Mouse (Mus musculus) kidney, postnatal 0 days (tissue): ENCODE data around the gene Raph1. TPM values are rescaled to one million over a fixed set of nuclear protein-coding genes. Genes with fewer than 3 reads are reported as not detected.

Experiments
- ATAC-seq: fragments of 200-750 bp; cut with Nextera tagmentation; replicated peaks from 2 replicates; pipeline ENCODE4 v1.8.0; 2017; ENCODE audit warnings: low read depth, moderate number of reproducible peaks, moderate TSS enrichment, moderate library complexity; ENCODE audit not compliant: low FRiP score
- DNase-seq: peaks from one replicate; pipeline ENCODE4 v3.0.0-alpha.2; 2016; ENCODE audit warnings: low spot score
- H3K27ac ChIP-seq: fragments of 300-500 bp; sonication (generic); 2 replicates; pipeline ENCODE4 v1.5.1; 2014; ENCODE audit warnings: mild to moderate bottlenecking
- H3K27me3 ChIP-seq: fragments of 300-500 bp; sonication (generic); 2 replicates; pipeline ENCODE4 v1.6.1; 2014; ENCODE audit warnings: low read length, mixed read lengths; ENCODE audit not compliant: insufficient read depth
- H3K36me3 ChIP-seq: fragments of 300-500 bp; sonication (generic); 2 replicates; pipeline ENCODE4 v1.6.1; 2014; ENCODE audit warnings: low read length, mixed read lengths; ENCODE audit not compliant: insufficient read depth
- H3K4me1 ChIP-seq: fragments of 300-500 bp; sonication (generic); replicated peaks from 2 replicates; pipeline ENCODE4 v1.6.1; 2014; ENCODE audit warnings: antibody characterized with exemption, low read length, mixed read lengths; ENCODE audit not compliant: insufficient read depth
- H3K4me2 ChIP-seq: fragments of 300-500 bp; sonication (generic); 2 replicates; pipeline ENCODE4 v1.6.1; 2014; ENCODE audit warnings: mild to moderate bottlenecking, low read length, moderate library complexity, mixed read lengths
- H3K4me3 ChIP-seq: fragments of 300-500 bp; sonication (generic); replicated peaks from 2 replicates; pipeline ENCODE4 v1.5.1; 2014; ENCODE audit warnings: low read depth, low read length
- H3K9ac ChIP-seq: fragments of 300-500 bp; sonication (generic); 2 replicates; pipeline ENCODE4 v1.6.1; 2014; ENCODE audit warnings: low read depth, low read length
- H3K9me3 ChIP-seq: fragments of 300-500 bp; sonication (generic); replicated peaks from 2 replicates; pipeline ENCODE4 v1.6.1; 2016; ENCODE audit warnings: low read length, inconsistent platforms, mixed read lengths
- CTCF ChIP-seq: IDR thresholded peaks from 2 replicates; pipeline ENCODE4 v1.5.1; 2016; ENCODE audit warnings: antibody characterized with exemption, low read depth, mild to moderate bottlenecking, moderate library complexity
- WGBS: fragments of 180-500 bp; shearing (Covaris S2); extraction: QIAGEN DNeasy Blood & Tissue Kit; methylation state at CpG from one replicate; pipeline ENCODE4 v1.1.7; 2014; 5-methylcytosine and 5-hydroxymethylcytosine counted together
- polyA plus RNA-seq: library from polyadenylated mRNA; unstranded; fragments of >200 nt; fragmentation: Nextera tagmentation; extraction: Ambion mirVana; gene quantifications from 2 replicates; pipeline ENCODE4 v1.2.1, GENCODE M21; 2015

Raph1 gene
- polyA plus RNA-seq, result 20.3 and 21.6 TPM in 2 replicates

DNA sequence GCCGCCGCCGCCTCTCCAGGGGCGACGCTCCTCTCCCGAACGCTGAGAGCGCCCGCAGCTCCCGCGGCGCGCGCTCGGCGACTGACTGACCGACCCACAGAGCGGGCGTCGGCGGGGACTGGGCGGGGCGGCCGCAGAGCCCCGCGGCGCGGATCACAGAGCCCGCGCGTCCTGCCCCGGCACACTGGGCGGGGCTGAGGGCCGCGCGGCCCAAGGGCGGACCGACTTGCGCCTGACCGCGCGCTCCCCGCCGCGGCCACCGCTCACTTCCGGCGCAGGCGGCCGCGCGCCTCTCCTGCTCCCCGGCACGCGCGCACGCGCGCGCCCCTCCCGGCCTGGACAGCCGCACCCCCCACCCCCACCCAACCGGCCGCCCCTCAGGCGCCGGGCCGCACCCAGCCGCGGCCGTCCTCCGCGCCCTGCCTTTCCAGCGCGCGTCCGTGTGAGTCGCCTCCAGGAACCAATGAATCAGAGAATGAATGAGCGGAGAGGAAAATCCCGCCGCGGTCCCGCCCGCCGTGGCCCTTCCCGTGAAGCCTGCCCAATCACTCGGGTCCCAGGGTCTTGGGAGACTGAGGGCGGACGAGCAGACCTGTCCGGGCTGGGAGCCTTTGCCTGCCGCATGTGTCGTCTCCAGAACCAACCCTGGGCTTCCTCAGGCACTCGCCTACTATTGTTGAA, at the start of gene Raph1:
Raph1 (minus strand) TSS at position 474 of the 681 bp plus-strand sequence.
- peak within 1 kb of the TSS; percentile 94 for H3K9ac ChIP-seq
- ATAC-seq (peak; percentile 97), DNase-seq (peak; percentile 92)
- no peaks in the 10 kb centered on the region for H3K27me3 ChIP-seq
- peak within 1 kb of the TSS; percentile 85 for H3K4me2 ChIP-seq
- no peak for TF ChIP-seq CTCF
- no peaks in the 10 kb centered on the region for H3K9me3 ChIP-seq
- under 1% methylated on average over 46 of the region's 92 CpGs for WGBS
- peak within 1 kb of the TSS; percentile 95 for H3K27ac ChIP-seq
- H3K4me3 ChIP-seq, result peak within 1 kb of the TSS; percentile 90
- H3K4me1 ChIP-seq, result 0 out of 2 replicates have a peak, but pooled peaks cover 3% of the 10 kb centered on the region
- 0 out of 2 replicates have a peak, but pooled peaks cover 5% of the 10 kb centered on the region for H3K36me3 ChIP-seq

DNA sequence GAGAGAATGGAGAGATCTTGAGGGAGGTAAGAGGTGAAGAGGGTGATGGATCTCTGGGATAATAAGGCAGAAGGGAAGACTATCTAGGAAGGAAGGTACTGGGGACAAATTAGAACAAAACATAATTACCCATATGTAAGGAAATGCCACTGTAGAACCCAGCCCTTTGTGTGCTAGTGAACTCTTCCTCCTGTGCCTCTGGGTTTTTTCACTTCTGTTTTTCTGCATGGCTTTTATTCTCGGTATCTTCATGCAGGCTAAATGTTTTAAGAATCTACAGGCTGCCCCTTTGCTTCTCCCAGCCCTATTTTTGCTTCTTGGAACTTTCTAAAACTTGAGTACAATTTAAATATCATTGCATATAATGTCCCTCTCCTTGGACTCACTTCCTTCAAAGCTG, 48.8 kb upstream of the Raph1 start:
- no peak for DNase-seq
- no peak overlapping the region for H3K27ac ChIP-seq
- WGBS, result 92% methylated on average over 1 of the region's 1 CpGs
- H3K4me3 ChIP-seq, result no peak overlapping the region
- no peaks in the 10 kb centered on the region for H3K4me1 ChIP-seq
- H3K9ac ChIP-seq, result no peak overlapping the region
- H3K9me3 ChIP-seq, result no peaks in the 10 kb centered on the region
- no peak for ATAC-seq
- no peak overlapping the region for H3K4me2 ChIP-seq
- TF ChIP-seq CTCF, result no peak
- H3K36me3 ChIP-seq, result no peaks in the 10 kb centered on the region
- H3K27me3 ChIP-seq, result no peaks in the 10 kb centered on the region

- H3K9ac ChIP-seq, result no peak overlapping the region
- H3K4me1 ChIP-seq, result no peaks in the 10 kb centered on the region
- H3K36me3 ChIP-seq, result no peaks in the 10 kb centered on the region
- no peaks in the 10 kb centered on the region for H3K9me3 ChIP-seq
- no peak overlapping the region for H3K27ac ChIP-seq
- no peak for TF ChIP-seq CTCF
- H3K4me2 ChIP-seq, result no peak overlapping the region
- no peak for ATAC-seq
- no peaks in the 10 kb centered on the region for H3K27me3 ChIP-seq
- WGBS, result 37% methylated on average over 1 of the region's 1 CpGs
- peak; percentile 30 for DNase-seq
- H3K4me3 ChIP-seq, result no peak overlapping the region
Measured at GRCm38 (mm10) chr1:60614902-60615301, 48.0 kb upstream of the Raph1 start.

- DNase-seq (no peak), ATAC-seq (no peak)
- Histone ChIP-seq H3K9me3 (no peaks in the 10 kb centered on the region), H3K36me3 (no peaks in the 10 kb centered on the region), H3K27me3 (no peaks in the 10 kb centered on the region), H3K4me3 (no peak overlapping the region), H3K4me1 (no peaks in the 10 kb centered on the region), H3K27ac (no peak overlapping the region), H3K9ac (no peak overlapping the region), H3K4me2 (no peak overlapping the region)
- TF ChIP-seq CTCF, result no peak
- 93% methylated on average over 3 of the region's 3 CpGs for WGBS
Measured at GRCm38 (mm10) chr1:60611968-60612367, 45.1 kb upstream of the Raph1 start.

- DNase-seq, result no peak
Measured at GRCm38 (mm10) chr1:60610631-60611030, 43.7 kb upstream of the Raph1 start.

GRCm38 (mm10) chr1:60609011-60609775, 42.3 kb upstream of the Raph1 start:
- Histone ChIP-seq H3K9me3 (no peaks in the 10 kb centered on the region), H3K27me3 (no peaks in the 10 kb centered on the region), H3K4me3 (no peak overlapping the region), H3K36me3 (no peaks in the 10 kb centered on the region), H3K4me1 (no peaks in the 10 kb centered on the region), H3K27ac (peak overlapping the region; percentile 75), H3K4me2 (no peak overlapping the region), H3K9ac (no peak overlapping the region)
- 76% methylated on average over 8 of the region's 8 CpGs for WGBS
- ATAC-seq (peak; percentile 88), DNase-seq (peak; percentile 53)
- TF ChIP-seq CTCF, result no peak

More at GRCm38 (mm10) chr1:60610631-60611030, 43.7 kb upstream of the Raph1 start:
- Histone ChIP-seq H3K9ac (no peak overlapping the region), H3K4me3 (no peak overlapping the region), H3K4me1 (no peaks in the 10 kb centered on the region), H3K27me3 (no peaks in the 10 kb centered on the region), H3K4me2 (no peak overlapping the region), H3K27ac (no peak overlapping the region), H3K9me3 (no peaks in the 10 kb centered on the region), H3K36me3 (no peaks in the 10 kb centered on the region)
- no peak for ATAC-seq
- 79% methylated on average over 4 of the region's 4 CpGs for WGBS
- no peak for TF ChIP-seq CTCF
